Mouse (Mus musculus): Measurements from ENCODE around the gene Gm37240. TPM values are rescaled to one million over a fixed set of nuclear protein-coding genes. Genes with fewer than 3 reads are reported as not detected.

Gm37240 gene
- total RNA-seq, 1 experiment = 1.2 TPM

DNA sequence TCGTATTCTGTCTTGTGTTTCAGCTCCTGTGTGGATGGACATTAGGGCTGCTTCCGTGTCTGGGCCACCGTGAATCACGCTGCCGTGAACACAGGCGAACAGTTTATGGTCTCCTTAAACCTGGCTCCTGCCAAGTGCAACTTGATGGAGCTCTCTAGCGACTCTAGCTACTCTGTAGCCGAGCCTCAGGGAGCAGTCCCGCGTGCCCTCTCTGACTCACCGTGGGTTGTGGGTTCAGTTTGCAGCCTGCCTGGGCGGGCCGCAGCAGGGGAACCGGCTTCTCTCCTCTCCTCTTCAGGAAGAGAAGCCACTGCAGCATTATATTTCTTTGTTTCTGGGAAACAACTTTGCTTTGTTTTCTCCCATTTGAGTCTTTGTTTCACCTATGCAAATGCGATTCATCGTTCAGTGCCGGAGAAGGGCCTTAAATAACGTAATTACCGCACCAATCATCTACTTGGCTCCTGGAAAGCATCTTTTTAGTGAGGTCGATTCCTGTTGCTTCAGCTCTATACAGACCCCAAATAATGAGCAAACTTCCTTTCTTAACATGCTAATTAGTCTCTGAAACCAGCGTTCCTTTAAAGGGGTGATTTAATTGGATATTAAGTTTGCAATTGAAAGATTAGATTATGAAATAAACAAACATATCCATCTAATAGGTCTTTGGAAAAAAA, 806.3 kb downstream of the Gm37240 start:
- H3K36me3 ChIP-seq (ENCODE audit: control insufficient read depth, insufficient read depth, low read length, poor library complexity, severe bottlenecking) = no peaks in the 10 kb centered on the region
- H3K9ac ChIP-seq (ENCODE audit: insufficient read depth, low read depth, low read length, poor library complexity, severe bottlenecking) = peak overlapping the region; percentile 41; the same call in 1 of the 2 replicates
- H3K9me3 ChIP-seq (ENCODE audit: control insufficient read depth, insufficient read depth, low read depth, low read length) = no peaks in the 10 kb centered on the region
- no peak for DNase-seq (ENCODE audit: low read depth, low spot score)
- 0 out of 4 replicates have a peak overlapping the region, but pooled peaks of 1 of the 2 experiments have one; percentile 15 for H3K4me3 ChIP-seq (ENCODE audit: insufficient read depth in 1 of 2, low read depth in 1 of 2, low read length in 2 of 2, poor library complexity in 1 of 2, severe bottlenecking in 1 of 2)
- in situ Hi-C loops (cut with MboI; ENCODE audit: low sequenced_read_pairs in 2 of 2, unreplicated experiment in 2 of 2) = no loop called here
- H3K27ac ChIP-seq (ENCODE audit: insufficient read depth, low read depth, low read length, poor library complexity, severe bottlenecking) = no peak overlapping the region
- H3K4me1 ChIP-seq (ENCODE audit: control insufficient read depth in 2 of 2, insufficient read depth in 2 of 2, low read length in 2 of 2, poor library complexity in 1 of 2) = no peaks in the 10 kb centered on the region
- TF ChIP-seq ZC3H11A (IDR thresholded peaks at IDR 0.05; ENCODE audit: borderline replicate concordance, low read depth, low read length) (no peak), CHD2 (IDR thresholded peaks at IDR 0.05; ENCODE audit: low read depth, low read length) (no peak), MAFK (IDR thresholded peaks at IDR 0.05; ENCODE audit: insufficient read depth, low read depth, low read length) (no peak), HCFC1 (IDR thresholded peaks at IDR 0.05; ENCODE audit: borderline replicate concordance, insufficient read depth, low read length) (no peak), ZNF384 (IDR thresholded peaks at IDR 0.05; ENCODE audit: low read depth, low read length) (no peak)

DNA sequence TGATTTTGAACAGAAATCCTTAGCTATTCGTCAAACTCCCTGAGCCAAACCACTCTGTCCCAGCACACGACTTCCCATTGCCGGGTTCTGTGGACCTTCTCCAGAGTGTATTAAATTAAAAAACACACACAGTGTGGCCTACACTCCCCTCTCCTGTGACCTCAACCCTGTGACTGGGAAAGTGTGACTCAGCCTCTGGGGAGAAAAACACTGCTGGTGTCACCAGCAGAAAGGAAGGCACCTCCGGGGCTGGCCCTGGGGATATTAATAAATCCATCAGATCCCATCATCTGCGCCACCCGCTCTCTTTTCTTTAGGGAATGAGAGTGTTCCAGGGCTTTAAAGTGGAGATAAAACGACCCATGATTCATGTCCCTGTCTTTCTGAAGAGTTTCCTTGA, 823.2 kb downstream of the Gm37240 start:
- no peaks in the 10 kb centered on the region for H3K4me1 ChIP-seq (ENCODE audit: control insufficient read depth in 2 of 2, insufficient read depth in 2 of 2, low read length in 2 of 2, poor library complexity in 1 of 2)
- H3K4me3 ChIP-seq (ENCODE audit: insufficient read depth in 1 of 2, low read depth in 1 of 2, low read length in 2 of 2, poor library complexity in 1 of 2, severe bottlenecking in 1 of 2) = no peak overlapping the region
- no peaks in the 10 kb centered on the region for H3K9me3 ChIP-seq (ENCODE audit: control insufficient read depth, insufficient read depth, low read depth, low read length)
- no peak for TF ChIP-seq ZC3H11A (IDR thresholded peaks at IDR 0.05; ENCODE audit: borderline replicate concordance, low read depth, low read length)
- TF ChIP-seq ZNF384 (IDR thresholded peaks at IDR 0.05; ENCODE audit: low read depth, low read length) = no peak
- TF ChIP-seq HCFC1 (IDR thresholded peaks at IDR 0.05; ENCODE audit: borderline replicate concordance, insufficient read depth, low read length) = no peak
- no peak for TF ChIP-seq CHD2 (IDR thresholded peaks at IDR 0.05; ENCODE audit: low read depth, low read length)
- no peak for TF ChIP-seq MAFK (IDR thresholded peaks at IDR 0.05; ENCODE audit: insufficient read depth, low read depth, low read length)
- H3K9ac ChIP-seq (ENCODE audit: insufficient read depth, low read depth, low read length, poor library complexity, severe bottlenecking) = no peak overlapping the region
- DNase-seq (ENCODE audit: low read depth, low spot score) = no peak
- H3K36me3 ChIP-seq (ENCODE audit: control insufficient read depth, insufficient read depth, low read length, poor library complexity, severe bottlenecking) = no peaks in the 10 kb centered on the region
- no peak overlapping the region for H3K27ac ChIP-seq (ENCODE audit: insufficient read depth, low read depth, low read length, poor library complexity, severe bottlenecking)
- in situ Hi-C loops (cut with MboI; ENCODE audit: low sequenced_read_pairs in 2 of 2, unreplicated experiment in 2 of 2) = no loop called here

DNA sequence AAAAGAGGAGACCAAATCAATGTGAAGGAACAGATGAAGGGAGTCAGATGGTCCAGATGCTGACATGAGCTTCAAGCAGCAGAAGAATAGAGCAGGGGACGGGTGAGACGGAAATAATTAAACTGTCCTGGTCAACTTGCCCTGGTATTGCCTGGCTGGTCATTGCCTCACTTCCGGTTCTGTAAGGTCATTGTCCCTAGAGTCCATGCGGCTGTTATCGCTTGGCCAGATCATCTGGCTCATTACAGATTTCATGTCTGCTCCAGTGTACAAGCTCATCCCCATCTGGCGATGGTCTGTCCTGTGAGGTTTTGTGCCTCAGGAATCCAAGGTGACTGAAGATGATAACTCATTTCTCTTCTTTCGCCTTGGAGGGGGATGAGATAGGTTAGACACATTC, 827.2 kb downstream of the Gm37240 start:
- no peak for DNase-seq (ENCODE audit: low read depth, low spot score)
- no peak for TF ChIP-seq ZNF384 (IDR thresholded peaks at IDR 0.05; ENCODE audit: low read depth, low read length)
- TF ChIP-seq CHD2 (IDR thresholded peaks at IDR 0.05; ENCODE audit: low read depth, low read length) = no peak
- TF ChIP-seq HCFC1 (IDR thresholded peaks at IDR 0.05; ENCODE audit: borderline replicate concordance, insufficient read depth, low read length) = no peak
- no peak for TF ChIP-seq ZC3H11A (IDR thresholded peaks at IDR 0.05; ENCODE audit: borderline replicate concordance, low read depth, low read length)
- TF ChIP-seq MAFK (IDR thresholded peaks at IDR 0.05; ENCODE audit: insufficient read depth, low read depth, low read length) = no peak
- H3K36me3 ChIP-seq (ENCODE audit: control insufficient read depth, insufficient read depth, low read length, poor library complexity, severe bottlenecking) = no peaks in the 10 kb centered on the region
- no peaks in the 10 kb centered on the region for H3K4me1 ChIP-seq (ENCODE audit: control insufficient read depth in 2 of 2, insufficient read depth in 2 of 2, low read length in 2 of 2, poor library complexity in 1 of 2)
- H3K9me3 ChIP-seq (ENCODE audit: control insufficient read depth, insufficient read depth, low read depth, low read length) = no peaks in the 10 kb centered on the region
- no peak overlapping the region for H3K4me3 ChIP-seq (ENCODE audit: insufficient read depth in 1 of 2, low read depth in 1 of 2, low read length in 2 of 2, poor library complexity in 1 of 2, severe bottlenecking in 1 of 2)
- in situ Hi-C loops (cut with MboI; ENCODE audit: low sequenced_read_pairs in 2 of 2, unreplicated experiment in 2 of 2) = no loop called here
- no peak overlapping the region for H3K27ac ChIP-seq (ENCODE audit: insufficient read depth, low read depth, low read length, poor library complexity, severe bottlenecking)
- H3K9ac ChIP-seq (ENCODE audit: insufficient read depth, low read depth, low read length, poor library complexity, severe bottlenecking) = no peak overlapping the region

DNA sequence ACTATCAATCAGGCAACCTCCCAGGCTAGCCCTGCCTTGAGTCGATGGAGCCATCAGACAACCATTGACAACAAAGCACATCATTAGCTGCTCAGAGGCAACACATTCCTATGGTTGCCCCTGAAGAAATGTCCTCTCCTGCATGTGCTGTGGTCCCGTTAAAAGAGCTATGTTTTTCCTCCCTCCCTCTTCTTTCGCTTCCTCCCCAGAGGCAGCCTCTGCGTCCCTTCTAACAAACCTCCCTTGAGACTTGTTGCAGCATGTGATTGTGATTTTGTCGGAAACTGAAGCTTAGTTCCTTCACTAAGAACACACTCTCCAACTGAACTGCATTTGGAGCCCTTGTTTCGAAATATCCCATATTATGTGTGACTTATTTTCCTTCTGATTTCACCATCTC, 830.1 kb downstream of the Gm37240 start:
- H3K4me1 ChIP-seq (ENCODE audit: control insufficient read depth in 2 of 2, insufficient read depth in 2 of 2, low read length in 2 of 2, poor library complexity in 1 of 2) = no peaks in the 10 kb centered on the region
- H3K9me3 ChIP-seq (ENCODE audit: control insufficient read depth, insufficient read depth, low read depth, low read length) = no peaks in the 10 kb centered on the region
- H3K4me3 ChIP-seq (ENCODE audit: insufficient read depth in 1 of 2, low read depth in 1 of 2, low read length in 2 of 2, poor library complexity in 1 of 2, severe bottlenecking in 1 of 2) = no peak overlapping the region
- no peak for TF ChIP-seq CHD2 (IDR thresholded peaks at IDR 0.05; ENCODE audit: low read depth, low read length)
- TF ChIP-seq HCFC1 (IDR thresholded peaks at IDR 0.05; ENCODE audit: borderline replicate concordance, insufficient read depth, low read length) = no peak
- TF ChIP-seq ZNF384 (IDR thresholded peaks at IDR 0.05; ENCODE audit: low read depth, low read length) = no peak
- no peak for TF ChIP-seq ZC3H11A (IDR thresholded peaks at IDR 0.05; ENCODE audit: borderline replicate concordance, low read depth, low read length)
- no peak for TF ChIP-seq MAFK (IDR thresholded peaks at IDR 0.05; ENCODE audit: insufficient read depth, low read depth, low read length)
- in situ Hi-C loops (cut with MboI; ENCODE audit: low sequenced_read_pairs in 2 of 2, unreplicated experiment in 2 of 2) = no loop called here
- H3K9ac ChIP-seq (ENCODE audit: insufficient read depth, low read depth, low read length, poor library complexity, severe bottlenecking) = no peak overlapping the region
- DNase-seq (ENCODE audit: low read depth, low spot score) = no peak
- no peaks in the 10 kb centered on the region for H3K36me3 ChIP-seq (ENCODE audit: control insufficient read depth, insufficient read depth, low read length, poor library complexity, severe bottlenecking)
- no peak overlapping the region for H3K27ac ChIP-seq (ENCODE audit: insufficient read depth, low read depth, low read length, poor library complexity, severe bottlenecking)

All from ES-E14 (cell line).